Mouse (Mus musculus) lung, postnatal 14 days (tissue): ENCODE measurements around the gene Rxrg.

ENCODE experiments used
- DNase-seq: peaks from one replicate; pipeline ENCODE4 v3.0.0; 2021

Rxrg gene

DNA sequence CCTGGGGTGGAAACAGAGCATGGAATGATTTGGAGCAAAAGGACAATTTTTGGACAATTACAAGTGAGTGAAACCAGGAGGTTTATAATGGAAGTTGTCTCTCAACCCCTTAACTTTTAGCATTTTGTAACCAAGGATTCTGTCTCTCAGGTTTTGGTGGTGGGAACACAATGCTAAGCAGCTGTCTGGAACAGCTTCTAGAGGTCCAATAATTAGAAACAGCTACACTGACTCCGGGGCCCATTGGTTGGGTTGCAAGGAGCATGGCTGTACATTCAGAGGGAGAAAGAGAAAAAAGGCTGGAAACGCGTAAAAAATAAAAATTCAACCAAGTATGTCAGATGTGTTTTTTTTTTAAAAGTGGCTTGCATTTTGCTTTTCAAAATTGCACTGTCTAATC lies 50.5 kb downstream of the Rxrg start:
- no peak for DNase-seq

DNA sequence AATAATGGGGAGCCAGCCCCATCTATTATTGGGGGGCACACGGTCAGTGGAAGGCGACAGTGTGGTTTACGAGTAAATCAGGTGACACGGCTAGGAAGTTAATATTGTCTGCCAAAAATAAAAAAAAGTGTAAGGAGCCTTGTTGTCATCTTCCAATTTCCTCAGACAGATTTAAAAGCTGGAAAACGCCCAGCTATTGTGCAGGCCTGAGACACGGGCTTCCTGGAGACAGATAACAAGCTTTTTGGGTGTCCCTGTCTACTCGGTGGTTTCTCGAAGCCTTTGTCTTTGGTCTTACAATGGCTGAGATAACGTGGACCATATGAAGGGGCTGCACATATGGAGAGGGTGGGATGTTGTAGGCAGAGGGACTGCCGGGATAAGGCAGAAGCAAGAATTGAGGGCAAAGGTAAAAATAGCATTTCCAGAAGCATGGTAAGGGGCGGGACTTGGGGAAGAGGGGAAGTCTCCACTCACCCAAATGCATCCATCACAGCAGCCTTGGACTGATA lies 51.0 kb downstream of the Rxrg start:
- DNase-seq: peak; percentile 32

DNA sequence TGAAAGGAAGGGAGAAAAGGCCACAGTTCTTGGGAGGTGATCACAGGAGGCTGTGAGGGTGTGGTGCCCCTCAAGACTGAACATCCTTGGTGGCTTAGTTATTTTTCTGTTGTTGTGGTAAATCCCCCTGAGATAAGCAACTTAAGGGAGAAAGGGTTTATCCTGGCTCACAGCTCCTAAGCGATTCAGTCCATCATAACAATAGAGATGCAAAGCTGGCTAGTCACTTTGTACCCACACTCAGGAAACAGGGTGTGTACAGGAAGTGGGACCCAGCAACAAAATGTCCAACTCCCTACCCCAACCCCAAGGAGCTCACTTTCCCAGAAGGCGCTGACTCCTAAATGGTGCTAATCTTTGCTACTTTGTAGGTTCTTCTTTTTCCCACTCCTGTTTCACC lies 54.2 kb downstream of the Rxrg start:
- DNase-seq: no peak

DNA sequence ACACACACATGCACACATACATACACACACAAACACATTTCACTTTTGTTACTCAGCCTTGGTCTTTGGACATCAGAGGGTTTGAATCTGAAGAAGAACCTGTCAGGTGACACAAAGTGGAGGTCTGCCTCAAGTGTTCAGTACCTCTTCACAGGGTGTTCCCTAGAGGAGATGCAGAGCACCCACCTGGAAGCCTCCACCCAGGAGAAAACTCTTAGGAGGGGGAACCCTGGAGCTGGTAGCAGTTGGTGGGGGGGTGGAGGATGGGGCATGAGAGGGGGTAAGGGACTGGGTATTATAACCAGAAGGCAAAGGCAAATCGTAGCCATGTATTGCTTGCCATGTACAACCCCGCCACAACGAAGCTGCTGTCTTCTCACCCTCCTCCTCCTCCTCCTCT lies 60.9 kb downstream of the Rxrg start:
- DNase-seq: no peak

DNA sequence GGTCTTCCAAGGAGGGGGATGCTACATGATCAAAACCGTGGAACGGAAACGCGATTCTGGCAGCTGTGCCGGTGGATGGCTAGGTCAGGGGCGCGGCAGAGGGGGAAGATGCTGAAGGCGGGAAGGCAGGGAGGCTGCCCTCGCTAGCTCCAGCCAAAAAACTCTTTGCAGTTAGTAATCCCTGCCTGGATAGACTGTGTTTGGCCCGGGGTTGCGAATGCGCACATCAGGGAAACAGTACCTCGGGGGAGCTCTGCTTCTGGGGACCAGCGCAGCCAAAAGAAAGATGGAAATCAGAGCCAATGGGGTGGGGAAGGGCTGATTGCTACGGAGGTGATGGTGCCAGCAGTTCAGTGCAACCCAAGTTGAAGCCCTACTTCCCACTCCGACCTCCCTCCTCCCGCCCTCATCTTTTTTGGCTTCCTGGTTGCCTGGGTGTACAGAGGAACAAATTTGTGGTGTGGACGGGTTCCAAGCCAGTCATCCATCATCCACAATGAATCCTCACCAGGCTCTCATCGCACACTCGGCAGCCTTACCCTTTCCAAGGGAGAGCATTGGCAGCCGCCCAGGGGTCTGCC lies 62.4 kb downstream of the Rxrg start:
- DNase-seq: peak; percentile 49

DNA sequence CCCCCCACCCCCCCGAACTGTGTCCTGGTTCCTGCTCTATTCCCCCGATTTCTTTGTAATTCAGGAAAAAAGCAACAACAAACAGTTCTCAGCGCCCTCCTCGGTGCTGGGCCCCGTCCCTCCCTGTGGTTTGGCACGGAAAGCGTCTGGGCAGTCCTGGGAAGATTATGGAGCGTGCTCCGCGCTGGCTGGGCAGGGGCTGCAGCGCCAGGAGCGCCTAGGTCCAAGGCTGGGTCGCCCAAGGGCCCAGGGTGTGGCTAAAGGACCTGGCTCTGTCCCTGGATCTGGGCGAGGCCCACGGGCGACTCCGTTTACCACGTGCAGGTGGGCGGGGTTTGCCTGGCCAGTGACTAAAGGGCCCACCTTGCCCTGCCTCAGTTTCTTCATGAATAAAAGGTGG lies 62.9 kb downstream of the Rxrg start:
- DNase-seq: peak; percentile 12

DNA sequence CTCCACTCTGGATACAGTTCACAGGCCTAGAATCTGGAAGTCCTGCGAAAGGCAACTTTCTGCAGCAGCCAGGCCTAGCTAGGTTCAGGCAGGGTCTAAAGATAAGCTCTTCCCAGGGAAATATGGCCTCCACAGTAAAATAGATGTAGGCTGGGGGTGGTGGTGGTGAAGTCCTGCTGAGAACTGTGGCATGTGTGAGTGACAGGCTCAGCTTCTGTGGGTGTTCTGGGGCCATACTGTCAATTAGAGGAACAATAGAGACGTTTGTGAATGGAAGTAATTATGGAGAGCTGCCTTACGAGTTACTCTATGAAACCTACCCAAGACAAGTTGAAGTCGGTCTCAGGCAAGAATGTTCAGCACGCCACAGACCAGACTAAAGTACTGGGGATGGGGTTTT lies 65.0 kb downstream of the Rxrg start:
- DNase-seq: no peak

DNA sequence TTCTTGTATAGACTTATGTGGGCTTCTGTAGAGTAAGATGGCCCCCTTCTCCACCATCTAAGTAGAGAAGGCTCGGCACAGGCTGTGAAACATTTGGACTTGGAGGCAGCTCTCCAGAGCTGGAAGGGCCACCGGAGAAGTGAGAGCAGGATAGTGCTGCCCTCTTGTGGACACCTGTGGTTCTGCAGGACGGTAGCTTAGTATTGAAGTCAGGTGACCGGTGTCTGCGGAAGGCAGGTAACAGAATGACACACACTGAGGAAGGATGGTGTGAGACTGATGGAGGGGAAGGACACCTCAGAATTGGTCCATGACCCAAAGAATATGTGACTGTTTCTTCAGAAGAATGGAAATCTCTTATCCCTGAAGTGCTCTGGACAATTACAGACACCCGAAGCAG lies 71.6 kb downstream of the Rxrg start:
- peak; percentile 64 for DNase-seq

DNA sequence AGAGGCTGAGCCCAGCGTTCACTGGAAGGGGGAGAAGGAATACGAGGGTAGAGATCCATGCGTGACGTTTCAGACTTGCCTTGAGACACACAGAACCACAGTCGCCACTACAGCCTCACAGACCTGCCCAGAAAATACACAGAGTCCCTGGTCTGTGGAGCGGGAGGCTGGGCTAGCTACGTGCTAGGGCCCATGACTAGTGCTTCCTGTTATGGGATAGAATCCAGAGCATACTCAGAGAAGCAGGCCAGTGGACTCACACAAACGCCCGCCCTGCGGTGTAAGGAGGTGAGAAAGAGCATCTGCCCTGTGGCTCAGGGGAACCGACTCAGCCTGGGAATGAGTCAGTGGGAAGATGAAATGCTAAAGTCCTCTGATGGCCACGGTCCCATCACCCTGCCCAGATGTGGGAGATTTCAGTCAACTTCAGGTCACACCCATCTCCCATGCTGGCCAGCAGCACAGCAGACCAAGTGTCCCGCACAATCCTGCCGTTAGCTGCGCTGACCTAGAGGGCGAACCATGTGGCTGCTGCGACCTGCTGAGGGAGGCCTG lies 74.3 kb downstream of the Rxrg start:
- no peak for DNase-seq

DNA sequence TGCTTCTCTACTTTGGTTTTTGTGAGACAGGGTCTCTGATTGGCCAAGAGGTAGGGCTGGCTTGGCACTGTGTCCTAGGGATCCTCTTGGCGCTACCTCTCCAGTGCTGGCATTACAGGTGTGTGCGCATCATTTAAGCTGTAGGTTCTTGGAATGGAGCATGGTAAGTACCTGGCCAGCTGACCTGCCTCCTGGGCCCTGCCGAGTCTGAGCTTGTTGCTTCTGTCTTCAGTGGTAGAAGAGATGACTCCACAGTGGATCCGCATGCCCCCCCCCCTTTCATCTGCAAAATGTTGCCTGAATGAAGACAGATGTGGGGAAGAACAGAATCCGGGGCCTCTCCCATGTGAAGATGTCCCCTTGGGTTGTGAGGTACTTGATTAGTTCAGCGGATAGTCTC lies 80.9 kb downstream of the Rxrg start:
- no peak for DNase-seq

DNA sequence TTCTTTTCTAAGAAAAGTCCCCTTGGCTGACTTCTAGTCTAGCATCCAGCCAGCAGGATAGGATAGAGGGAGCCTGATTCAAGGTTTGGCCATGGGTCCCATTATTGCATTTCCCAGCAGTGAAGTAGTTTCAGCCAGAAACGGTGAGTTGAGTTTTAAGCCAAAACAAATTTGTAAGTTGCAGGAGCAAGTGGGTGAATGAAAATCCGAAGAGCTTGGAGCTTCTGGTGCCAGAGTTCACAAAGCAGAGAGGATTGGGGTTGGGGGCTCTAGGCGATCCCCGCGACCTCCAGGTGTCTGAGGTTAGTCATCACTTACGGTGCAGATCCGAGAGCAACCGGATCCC lies 89.8 kb downstream of the Rxrg start:
- no peak for DNase-seq

DNA sequence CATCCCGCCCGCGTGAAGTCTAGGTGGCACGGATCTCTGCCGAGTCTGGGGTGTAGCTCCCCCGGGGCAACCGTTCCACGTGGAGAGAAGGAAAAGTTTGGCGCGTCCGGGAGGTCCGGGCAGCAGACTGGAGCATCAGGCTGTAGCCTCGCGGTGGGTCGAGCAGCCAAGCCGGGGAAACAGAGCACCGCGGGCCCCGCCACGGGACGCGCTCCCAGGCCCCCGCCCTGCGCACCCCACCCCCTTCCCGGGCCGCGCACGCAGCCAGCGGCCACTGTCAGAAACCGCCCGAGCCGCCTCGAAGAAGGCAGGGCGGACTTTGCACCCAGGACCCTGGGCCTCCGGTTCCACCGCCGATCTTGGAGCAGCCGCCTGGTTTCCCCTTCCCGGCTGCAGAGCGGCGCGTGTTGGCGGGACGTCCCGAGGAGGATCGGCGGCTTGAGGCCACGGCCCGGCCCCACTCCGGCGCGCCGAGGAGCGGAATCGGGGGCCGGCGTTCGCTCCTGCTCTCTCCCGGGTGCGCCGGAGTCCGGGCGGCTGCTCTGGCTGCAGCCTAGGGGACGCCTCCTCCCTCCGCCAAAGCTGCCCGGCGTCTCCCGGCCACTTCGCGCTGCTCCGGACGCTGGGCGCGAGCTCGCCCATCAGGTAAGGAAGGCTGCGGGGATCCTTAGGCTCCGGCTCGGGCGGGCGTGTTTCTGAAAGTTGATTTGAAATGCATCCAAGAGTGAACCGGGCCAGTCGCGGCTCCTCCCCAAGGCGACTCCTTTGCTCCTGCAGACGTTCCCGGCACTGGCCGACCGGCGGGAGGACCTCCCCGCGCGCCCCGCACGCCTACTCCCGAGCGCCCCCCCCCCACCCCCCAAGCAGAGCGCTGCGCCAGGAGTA lies 90.4 kb downstream of the Rxrg start:
- peak; percentile 11 for DNase-seq

DNA sequence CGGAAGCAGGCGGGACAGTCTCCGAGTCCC lies 90.9 kb downstream of the Rxrg start, which contains the start of gene Lmx1a:
TSS of gene Lmx1a (plus strand) at position 6 of the 30 bp plus-strand sequence.
- no peak for DNase-seq
